Mouse (Mus musculus) small intestine, adult 2 months (tissue): ENCODE results near the gene Nr5a2.

Source experiments
- CTCF ChIP-seq: fragments of 200-500 bp; IDR thresholded peaks from 2 replicates; pipeline ENCODE4 v1.5.1; 2012; ENCODE audit warnings: low read depth, mild to moderate bottlenecking, control low read depth, inconsistent platforms, low read length, moderate library complexity, mixed read lengths; ENCODE audit not compliant: insufficient replicate concordance, insufficient read length; ENCODE audit errors: extremely low read depth
- POLR2A ChIP-seq: fragments of 200-500 bp; IDR thresholded peaks from 2 replicates; pipeline ENCODE4 v1.6.1; 2012; ENCODE audit warnings: low read depth, mild to moderate bottlenecking, control low read depth, inconsistent platforms, low read length, moderate library complexity

DNA sequence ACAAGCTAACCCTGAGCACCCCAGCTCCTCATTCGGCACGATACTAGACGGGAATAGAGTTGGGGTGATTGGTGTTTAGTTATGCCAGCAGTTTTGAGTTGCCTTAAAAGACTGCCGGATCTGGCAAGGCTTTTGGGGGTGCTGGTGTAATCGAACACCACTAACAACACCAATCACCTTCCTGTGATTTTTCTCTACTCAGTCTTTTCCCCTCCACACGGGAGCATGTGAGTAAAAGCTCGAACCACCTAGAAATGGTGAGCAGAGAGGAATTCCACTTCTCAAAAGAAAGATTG, 12.2 kb downstream of the Nr5a2 start:
- no peak for TF ChIP-seq CTCF
- TF ChIP-seq POLR2A: no peak
